Mouse (Mus musculus): ENCODE measurements around the gene Kirrel3. TPM values are rescaled to one million over a fixed set of nuclear protein-coding genes. Genes with fewer than 3 reads are reported as not detected.
A peak's percentile ranks its signal among the peaks of the same experiment; 100 is the strongest.

Kirrel3 gene
- 1.2 and 1.9 TPM in 2 replicates for total RNA-seq (2021)
- long read RNA-seq, experiment 1 = 0 reads
- long read RNA-seq, experiment 2, partial matches to known transcripts = 1 of 1 reads
- long read RNA-seq, experiment 2, other reads (novel, unspliced or antisense) = 0 of 1 reads

DNA sequence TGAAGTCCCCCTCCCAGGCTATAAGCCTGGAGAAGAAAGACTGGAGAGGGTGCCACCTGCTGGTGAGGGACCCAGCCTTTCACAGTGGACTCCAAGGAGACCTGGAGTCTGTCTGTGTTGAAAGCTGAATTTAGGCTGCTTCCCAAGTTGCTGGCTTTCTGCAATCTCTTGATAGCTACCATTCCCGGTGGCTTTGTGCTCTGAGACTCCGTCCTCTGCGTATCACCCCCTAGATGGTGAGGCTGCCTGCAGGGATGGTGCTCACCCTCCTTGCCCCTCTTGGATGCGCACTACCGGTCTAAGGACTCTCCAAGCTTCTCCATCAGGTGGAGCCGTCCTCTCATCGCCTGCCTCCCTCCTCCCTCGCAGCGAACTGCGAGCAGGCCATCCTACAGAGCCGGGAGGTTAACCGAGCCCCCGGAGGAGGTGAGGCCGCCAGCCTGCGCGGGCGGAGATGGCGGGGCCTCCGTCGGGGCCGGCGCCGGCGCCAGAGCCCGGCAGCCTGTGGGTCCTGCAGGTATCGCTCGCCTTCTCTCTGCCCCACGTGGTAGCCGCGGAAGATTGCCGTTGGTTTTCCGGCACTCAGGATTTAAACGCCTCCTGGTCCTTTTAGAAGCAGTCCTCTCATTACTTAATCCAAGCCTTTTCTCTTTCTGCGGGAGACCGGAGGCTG, at the start of gene Kirrel3:
Kirrel3 (plus strand) TSS at position 136 of the 673 bp plus-strand sequence.
- DNase-seq = peak; percentile 70

DNA sequence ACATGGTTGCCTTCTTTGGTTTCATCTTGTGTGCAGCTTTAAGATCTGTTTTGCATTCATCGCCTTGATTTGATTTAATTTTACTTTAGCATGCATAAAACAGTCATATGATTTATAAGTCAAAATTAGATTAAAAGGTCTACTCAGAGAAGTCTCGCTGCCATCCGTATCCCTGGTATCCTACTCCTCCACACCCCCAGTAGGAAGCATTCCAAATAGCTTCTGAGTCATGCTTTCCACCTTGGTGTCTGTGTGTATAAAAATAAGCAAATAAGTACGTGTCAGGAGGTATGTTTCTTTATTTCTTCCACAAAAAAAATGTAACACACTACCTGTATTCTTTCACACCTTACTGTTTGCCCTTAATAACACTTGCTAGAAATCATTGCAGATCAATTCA, 45.0 kb upstream of the Kirrel3 start:
- no peak for DNase-seq

DNA sequence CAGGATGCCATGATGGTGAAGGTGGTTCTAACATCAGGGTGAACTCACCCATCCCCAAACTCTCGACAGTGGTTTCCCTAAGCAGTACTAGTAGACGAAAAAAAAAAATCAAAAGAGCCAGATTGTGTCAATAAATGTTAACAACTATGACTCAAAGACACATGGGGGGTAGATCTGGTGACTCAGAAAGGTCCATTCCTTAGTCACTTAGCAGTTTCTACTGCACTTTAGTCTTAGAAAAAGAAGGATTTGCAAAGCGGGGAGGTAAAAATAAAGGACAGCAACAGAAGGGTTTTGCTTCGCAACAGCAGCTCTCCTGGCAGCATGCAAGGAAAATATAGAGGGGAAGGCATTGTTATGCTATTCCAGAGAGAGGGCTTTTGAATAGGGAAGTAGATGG, 41.7 kb upstream of the Kirrel3 start:
- DNase-seq = no peak

DNA sequence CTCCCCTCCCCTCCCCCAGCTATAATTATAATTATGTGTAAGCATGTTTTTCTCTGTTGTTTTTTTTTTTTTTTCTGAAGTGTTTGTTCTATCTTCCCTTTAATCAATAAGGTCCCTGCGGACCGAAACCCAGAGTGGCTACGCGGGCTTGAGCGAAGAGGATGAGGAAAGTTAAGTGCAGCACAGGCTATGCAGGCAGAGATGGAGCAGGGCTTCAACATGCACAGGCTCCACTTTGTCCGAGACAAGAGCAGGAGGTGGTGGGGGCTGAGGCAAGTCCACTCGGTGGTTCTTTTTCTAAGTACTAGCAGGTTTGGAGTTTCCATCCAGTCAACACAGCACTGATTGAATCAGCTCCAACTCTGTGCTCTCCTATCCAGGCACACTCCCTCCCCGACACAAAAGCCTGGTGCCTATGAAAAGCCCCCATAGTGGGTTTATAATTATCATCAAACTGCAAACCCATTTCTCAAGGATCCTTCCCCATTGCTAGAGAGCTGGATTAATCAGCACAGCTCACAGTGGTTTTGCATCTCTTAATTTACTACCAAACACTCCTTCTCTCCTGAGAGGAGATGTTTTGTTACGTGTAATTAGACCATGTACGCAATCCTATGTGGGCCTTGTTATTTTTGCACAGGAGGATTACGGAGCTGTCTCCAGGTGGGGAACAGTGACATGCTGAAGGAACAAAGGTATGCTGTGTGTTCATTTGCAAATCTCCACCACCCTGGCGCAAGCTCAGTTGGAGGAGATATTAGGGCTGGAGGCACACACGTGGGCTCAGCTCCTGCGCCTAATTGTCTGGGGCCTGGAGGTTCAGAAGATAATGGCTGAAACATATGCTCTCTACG, 39.0 kb upstream of the Kirrel3 start:
- DNase-seq = no peak

DNA sequence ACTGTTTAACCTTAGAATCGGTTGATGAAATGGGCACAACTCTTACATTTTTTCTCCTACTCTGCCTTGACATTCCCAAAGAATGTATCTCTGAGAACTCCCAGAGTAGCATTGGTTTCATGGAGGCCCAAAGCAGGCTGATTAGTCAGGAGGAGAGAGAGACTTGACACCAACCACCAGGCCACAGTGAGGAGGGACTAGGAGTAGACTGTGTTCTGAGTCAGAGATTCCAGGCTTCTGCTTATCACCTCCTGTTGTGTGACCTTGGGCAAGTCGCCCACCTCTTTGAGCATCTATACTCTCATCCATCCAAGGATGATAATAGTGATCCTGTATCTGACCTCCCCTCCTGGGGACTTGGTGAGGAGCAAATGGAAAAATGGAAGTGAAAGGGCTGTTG, 38.0 kb upstream of the Kirrel3 start:
- peak; percentile 16 for DNase-seq

DNA sequence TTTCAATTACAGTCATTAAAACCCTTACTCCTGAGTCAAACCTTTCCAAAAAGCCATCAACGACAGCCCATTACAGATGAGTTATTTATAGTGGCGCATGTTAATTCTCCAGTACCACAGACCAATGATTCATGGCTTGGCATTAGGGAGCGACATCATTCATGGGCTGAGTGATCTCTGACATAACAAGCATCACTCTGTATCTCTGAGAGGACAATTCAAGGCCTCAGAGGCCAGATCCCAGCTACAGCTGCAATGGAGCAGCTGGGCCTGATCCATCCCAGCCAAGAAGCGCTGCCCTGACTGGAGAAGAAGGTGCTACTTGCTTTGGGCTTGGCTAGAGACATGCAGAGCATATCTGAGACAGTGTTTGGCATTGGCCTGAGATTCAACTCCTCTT, 37.2 kb upstream of the Kirrel3 start:
- peak; percentile 7 for DNase-seq

DNA sequence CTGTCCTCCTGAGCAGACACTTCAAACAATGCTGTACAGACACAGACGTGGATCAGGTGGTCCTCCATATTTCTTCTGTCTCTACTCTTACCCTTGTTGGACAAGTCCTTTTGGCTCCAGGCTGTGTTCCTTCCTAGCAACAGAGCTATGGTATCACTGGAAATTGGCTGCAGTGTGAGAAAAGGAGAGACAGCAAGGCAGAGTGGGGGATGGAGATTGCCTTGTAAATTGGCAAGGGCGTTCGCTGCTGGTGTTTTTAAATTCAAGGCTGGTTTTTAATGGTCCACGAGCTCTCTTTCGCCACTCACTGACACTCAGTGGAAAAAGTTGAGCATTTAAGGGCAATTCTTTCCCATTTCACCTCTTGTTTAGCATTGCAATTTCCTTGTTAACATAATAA, 27.5 kb upstream of the Kirrel3 start:
- DNase-seq = no peak

DNA sequence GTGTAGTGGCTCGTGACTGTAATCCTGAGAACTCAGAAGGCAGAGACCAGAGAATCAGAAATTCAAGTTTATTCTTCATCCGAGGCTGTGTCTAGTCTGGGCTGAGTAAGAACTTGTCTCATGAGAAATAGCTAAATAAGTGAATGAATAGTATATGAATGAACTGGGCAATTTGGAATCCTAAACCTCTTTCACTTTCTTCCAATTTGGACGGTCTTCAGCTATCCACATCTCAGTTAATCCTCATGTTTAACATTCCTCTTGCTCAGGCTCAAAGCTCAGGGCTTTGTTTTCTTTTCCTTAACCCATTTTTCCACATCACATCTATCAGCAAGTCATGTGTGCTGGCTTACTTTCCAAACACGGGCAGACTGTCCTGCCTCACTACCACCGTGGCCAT, 25.7 kb upstream of the Kirrel3 start:
- no peak for DNase-seq

DNA sequence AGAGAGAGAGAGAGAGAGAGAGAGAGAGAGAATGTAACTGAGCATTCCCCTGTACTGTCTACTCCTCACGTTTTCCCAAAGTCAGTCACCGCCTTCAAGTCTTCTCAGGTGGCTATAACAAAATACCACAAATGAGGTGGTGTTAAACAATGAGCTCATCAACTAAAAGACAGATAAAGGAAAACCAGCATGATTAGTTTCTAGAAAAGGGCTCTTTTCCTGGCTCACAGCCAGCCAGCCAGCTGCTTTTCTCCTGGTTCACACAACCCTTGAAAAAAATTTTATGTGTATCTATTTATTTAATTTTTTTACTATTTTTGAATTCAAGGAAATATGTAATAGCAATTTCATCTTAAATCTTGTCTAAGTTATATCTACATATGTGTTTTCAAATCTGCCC, 22.0 kb upstream of the Kirrel3 start:
- DNase-seq = no peak

DNA sequence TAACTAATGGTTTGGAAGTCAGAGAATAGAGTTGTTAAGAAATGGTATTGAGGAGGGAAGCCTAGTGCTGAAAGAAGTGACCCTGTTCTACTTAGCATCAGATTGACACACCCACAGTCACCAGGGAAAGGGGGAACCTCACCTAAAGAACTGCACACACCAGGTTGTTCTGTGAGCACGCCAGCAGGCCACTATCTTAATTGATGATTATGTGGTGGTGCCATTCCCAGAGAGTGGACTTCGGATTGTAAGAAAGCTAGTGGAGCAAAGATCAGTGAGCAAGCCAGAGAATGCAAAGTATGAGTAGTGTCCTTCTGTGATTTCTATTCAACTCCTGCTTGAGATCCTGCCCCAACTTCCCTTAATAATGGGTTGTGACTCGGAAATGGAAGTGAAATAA, 19.6 kb upstream of the Kirrel3 start:
- DNase-seq = no peak

DNA sequence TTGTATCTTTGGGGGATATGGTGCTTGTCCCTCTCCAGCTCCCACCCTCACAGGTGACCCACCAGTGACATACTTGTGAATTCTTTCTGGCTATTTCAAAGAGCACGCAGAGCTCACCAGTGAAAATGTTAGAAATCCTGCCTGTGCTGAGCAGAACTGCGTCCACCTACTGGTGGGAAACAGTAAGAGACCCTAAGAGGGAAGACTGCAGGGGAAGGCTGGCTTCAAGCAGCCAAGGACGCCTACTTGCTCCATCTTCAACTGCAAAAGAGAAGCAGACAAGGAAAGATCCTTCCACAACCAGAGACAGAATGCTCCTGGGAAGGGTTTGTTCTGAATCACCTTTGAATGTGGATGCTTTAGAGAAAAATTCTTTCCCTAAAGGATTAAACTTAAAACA, 16.5 kb upstream of the Kirrel3 start:
- DNase-seq = no peak

DNA sequence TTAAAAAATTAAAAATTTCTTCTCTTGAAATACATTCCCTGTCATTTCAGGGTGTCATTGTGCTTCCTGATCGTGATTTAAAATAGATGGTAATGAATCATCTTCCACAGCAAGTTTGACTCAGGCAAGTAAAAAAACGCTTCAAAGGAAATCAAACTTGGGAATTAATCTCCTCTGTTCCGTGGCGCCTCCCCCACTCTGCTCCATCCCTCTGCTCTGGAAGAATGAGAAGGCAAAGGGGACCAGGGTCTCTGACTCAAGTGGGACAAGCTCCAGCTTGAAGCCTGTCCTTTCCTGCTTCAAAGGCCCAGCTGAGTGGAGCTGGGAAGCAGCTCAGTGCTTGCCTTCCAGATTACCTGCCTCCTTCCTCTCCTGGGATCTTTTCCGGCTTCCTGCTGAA, 9.5 kb upstream of the Kirrel3 start:
- DNase-seq = no peak

DNA sequence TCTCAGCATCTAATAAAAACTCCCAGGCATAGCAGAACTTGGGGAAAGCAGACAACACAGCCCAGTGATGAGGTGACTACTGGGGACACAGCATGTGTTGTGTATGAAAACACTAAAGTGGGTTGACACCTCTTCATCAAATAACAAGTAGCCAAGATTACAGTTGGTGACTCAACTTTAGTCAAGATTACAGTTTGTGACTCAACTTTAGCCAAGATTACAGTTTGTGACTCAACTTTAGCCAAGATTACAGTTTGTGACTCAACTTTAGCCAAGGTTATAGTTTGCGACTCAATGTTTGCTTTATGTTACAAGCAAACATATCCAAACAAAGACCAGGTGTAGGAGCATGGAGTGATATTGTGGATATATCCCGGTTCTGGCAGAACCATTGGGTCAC, 7.2 kb upstream of the Kirrel3 start:
- DNase-seq = no peak

DNA sequence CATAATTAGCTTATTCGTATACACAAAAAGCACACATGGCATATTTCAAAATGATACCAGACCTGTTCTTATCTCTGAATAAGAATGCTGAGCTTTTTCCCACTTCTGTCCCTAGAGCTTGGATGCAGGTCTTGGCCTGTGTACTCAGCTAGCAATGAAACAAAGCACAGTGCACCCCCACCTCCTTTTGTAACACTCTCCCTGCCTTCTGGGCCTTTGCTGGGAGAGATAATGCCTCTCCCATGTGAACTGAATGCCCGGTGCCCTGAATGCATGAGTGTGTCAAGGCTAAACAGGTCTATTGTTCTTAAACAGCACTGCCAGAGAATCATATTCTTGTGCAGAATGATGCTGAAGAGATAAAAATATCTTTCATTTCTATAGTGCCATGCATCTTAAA, 2.5 kb upstream of the Kirrel3 start:
- DNase-seq = no peak

DNA sequence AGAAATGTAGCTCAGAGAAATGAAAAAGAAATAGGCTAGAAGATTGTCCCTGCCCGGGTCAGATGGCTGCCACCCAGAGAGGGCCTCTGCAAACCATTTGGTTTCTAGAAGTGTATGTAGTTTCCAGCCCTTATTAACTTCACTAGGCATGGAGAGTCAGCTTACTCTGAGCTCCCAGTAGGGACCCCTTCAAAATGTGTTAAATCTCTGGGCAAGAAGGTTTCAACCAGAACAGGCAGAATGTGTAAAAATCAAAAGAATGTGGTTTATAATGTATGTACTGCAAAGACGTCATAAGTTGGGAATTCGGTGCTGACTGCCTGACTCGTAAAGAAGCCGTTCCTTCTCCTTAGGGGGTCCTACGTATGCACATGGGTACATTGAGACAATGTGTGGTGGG, 1.0 kb upstream of the Kirrel3 start:
- no peak for DNase-seq

DNA sequence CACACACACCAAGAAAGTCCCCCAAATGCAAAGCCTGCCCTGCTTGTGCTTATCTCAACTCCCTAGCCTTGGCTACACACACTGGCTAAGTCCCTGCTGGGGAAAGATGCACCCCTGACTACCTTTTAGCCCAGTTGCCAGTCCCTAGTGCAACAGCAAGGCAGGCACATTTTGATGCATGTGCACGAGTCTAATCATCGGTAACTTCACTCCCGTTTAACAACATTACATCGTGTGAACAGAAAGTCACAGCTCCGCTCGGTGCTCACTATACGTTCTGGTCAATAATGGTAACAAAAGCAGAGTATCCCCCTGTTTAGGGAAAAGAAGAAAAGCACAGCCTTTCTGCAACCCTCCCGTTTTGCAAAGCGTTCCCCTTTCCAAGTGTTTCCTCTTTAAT, 2.6 kb downstream of the Kirrel3 start:
- DNase-seq = no peak

DNA sequence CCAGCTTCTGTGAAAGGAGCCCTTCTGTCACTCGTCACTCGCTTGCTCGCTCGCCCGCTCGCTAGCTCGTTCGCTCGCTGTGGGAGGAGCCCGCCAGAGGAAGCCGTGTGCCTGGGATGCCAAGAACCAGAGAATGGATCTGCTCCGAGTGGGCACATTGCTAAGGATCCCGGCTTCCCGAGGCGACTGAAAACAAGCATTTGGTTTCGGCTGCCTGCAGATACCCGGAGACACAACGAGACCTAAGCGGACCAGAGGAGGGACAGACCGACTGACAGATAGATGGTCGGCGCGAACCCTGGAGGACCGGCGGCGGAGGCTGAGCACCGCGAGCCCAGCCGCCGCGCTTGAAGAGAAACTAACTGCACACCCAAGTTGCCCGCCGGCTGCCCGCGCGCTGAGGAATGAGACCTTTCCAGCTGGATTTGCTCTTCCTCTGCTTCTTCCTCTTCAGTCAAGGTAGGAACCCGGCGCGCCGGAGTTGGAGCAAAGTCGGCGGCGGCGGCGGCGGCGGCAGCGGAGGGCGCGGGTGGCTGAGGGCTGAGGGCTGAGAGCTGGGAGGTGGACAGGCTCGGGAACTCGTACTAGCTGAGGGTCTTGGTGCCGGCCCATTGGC, 3.1 kb downstream of the Kirrel3 start:
- peak; percentile 57 for DNase-seq

DNA sequence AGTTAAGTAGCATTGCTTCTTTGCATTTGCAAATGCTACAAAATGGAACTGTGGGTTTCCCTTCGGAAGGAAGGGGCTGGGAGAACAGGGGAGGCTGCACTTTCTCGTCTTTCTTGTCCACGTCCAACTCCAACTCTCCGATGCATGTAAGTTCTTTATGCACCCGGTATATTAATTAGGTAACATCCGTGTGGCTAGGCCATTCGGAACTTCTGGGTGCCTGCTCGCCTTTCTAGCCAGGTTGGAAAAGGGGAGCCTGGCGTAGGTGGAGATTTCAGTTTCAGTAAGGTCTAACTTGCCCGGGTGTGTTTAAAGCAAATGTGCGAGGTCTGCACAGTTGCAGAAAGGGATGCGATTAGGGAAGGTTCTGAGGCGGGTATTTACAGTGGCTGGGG, 3.6 kb downstream of the Kirrel3 start:
- DNase-seq = no peak

DNA sequence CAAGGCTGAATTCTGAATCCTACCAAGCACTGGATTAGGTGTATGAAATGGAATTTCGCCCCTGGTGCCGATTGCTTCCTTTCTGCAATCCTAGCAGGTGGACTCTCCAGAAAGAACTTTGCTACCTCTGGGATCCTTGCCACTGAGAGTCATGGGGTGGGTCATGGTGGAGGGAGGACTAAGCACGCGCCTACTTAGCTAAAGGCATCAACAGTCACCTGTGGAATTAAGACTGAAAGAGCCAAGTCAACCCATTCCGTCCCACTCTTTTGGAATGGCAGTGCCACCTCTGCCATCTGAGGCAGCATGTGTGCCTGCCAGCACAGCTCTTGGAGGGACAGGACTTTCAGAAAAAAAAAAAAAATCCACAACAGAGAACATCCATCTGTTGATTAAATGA, 4.1 kb downstream of the Kirrel3 start:
- DNase-seq = no peak

DNA sequence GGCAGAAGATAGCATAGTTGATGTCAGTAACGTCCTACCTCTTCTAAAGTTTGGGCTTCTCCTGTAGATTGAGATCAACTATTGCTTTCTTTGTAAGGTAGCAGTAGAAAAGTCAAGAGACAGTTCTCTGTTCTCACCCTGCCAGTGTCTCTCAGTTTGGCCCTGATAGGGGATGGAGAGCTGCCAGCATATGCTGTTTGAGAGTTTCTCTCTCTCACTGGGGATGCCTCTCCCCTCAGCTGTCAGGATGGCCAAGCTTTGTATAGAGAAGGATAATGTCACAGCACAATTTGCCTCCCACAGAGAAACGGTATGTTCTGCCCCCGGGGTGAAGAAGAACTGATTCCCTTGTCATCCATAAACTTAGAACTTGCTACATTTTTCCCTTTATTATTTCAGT, 6.4 kb downstream of the Kirrel3 start:
- DNase-seq = no peak

DNA sequence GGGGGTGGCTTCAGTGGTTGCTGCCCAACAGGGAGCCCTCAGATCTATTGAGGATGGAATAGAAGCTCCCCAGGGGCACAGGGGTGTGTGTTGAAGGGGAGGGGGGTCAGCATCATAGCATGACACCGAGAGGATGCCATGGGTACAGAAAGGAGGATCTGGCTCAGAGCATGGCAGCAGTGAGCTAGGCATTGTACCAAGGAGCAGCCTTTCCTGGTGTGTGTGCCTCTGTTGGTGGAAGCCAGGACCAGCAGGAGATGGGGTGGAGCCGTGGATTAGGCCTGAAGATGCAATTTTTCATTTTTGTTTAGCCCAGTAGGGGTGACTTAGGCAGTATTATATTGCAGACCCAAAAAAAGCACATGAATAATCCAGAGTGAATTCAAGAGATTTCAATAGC, 7.9 kb downstream of the Kirrel3 start:
- no peak for DNase-seq

DNA sequence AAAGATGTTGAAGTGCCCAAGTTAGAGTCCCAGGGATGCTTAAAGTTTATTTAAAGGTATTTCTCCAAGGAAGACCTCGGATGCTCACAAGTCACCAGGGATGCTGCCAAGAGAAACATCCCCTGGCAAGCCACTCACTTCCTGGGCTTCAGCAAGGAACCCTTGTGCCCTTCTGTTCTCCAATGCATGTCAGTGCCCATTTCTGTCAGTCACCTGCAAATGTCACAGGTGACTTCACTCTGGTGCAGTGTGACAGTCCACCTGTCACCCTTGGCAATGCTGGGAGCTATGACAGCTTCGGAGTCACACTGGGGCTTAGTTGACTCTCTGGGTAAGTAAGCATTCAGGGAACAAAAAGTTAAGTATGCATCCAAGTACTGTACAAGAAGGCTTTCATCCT, 12.4 kb downstream of the Kirrel3 start:
- DNase-seq = no peak

DNA sequence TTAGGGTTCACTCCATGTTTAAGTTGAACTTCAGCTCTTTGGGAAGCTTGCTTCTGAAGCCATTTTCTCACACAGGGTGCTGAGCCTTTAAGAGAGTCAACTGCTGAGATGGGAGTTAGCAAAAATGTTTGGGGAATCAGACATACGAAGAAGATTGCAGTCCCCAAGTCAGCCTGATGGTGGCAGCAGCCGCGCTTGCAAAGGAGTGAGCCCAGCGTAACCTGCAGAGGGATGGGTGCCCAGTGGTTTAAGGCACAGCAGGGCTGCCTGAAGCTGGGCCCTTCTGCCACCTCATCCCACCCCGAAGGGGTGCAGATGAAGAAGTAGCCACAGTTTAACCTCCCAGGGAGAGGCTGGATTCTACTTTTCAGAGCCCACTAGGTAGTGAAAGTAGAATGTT, 13.0 kb downstream of the Kirrel3 start:
- peak; percentile 78 for DNase-seq

Data from adrenal gland, postnatal 14 days (tissue).